Mouse (Mus musculus) kidney, adult 2 months (tissue): ENCODE measurements at regions not wholly inside any gene's neighbourhood (a gene's known extent, or its start where the extent isn't known, plus 50 kb on each side); places are given as distances from the start of the nearest gene placed in this dataset.

Experiments used
- CTCF ChIP-seq: fragments of 200-500 bp; conservative IDR thresholded peaks from 2 replicates; pipeline ENCODE4 v1.5.1; 2011; ENCODE audit warnings: low read depth, mild to moderate bottlenecking, control low read depth, low read length, moderate library complexity, mixed read lengths; ENCODE audit not compliant: insufficient read depth, insufficient read length
- POLR2A ChIP-seq: fragments of 200-500 bp; IDR thresholded peaks from one replicate; pipeline ENCODE4 v1.6.1; 2011; ENCODE audit warnings: low read depth, low read length, control low read depth

DNA sequence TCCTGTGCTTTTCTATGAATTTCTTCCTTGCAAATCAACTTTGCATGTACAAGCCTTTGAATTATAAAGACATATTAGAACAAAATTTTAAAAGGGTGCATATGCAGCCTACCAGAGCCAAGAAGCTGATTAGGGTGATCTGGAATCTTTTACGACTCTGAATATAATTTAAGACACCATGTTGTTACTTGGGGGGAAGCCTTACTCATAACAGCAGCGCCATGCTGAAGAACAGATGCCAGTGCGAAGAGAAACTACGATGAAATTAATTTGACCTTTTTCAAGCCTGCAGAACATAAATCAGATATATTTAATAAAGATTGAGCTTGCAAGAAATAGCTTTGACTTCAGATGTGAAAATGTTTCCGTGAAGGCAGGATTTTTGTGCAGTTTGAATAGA is 512.7 kb upstream of the Celf2 start:
- TF ChIP-seq POLR2A, result no peak
- TF ChIP-seq CTCF, result no peak
